Mouse (Mus musculus) forebrain, embryonic 14.5 days (tissue): Measurements from ENCODE around the gene Ptrh1. TPM values are rescaled to one million over a fixed set of nuclear protein-coding genes. Genes with fewer than 3 reads are reported as not detected.
A peak's percentile ranks its signal among the peaks of the same experiment; 100 is the strongest.

Experiments used
- ATAC-seq: fragments of 200-750 bp; cut with Nextera tagmentation; 2 replicates; pipeline ENCODE4 v1.8.0; 2017; ENCODE audit warnings: mild to moderate bottlenecking, moderate library complexity
- DNase-seq: peaks from one replicate; pipeline ENCODE4 v3.0.0-alpha.2; 2015; ENCODE audit warnings: low spot score
- H3K27ac ChIP-seq: fragments of 300-500 bp; sonication (generic); 2 replicates; pipeline ENCODE4 v1.5.1; 2014; ENCODE audit warnings: low read depth, mild to moderate bottlenecking, control low read depth, low read length, moderate library complexity
- H3K27me3 ChIP-seq: fragments of 300-500 bp; sonication (generic); replicated peaks from 2 replicates; pipeline ENCODE4 v1.6.1; 2014; ENCODE audit warnings: low read length, control low read depth, mixed read lengths; ENCODE audit not compliant: control insufficient read depth, insufficient read depth
- H3K36me3 ChIP-seq: fragments of 300-500 bp; sonication (generic); 2 replicates; pipeline ENCODE4 v1.6.1; 2014; ENCODE audit warnings: low read length, control low read depth; ENCODE audit not compliant: control insufficient read depth, insufficient read depth
- H3K4me1 ChIP-seq: fragments of 300-500 bp; sonication (generic); 2 replicates; pipeline ENCODE4 v1.6.1; 2014; ENCODE audit warnings: antibody characterized with exemption, low read length, control low read depth; ENCODE audit not compliant: control insufficient read depth, insufficient read depth
- H3K4me2 ChIP-seq: fragments of 300-500 bp; sonication (generic); 2 replicates; pipeline ENCODE4 v1.6.1; 2014; ENCODE audit warnings: mild to moderate bottlenecking, control low read depth, low read length
- H3K4me3 ChIP-seq: fragments of 300-500 bp; sonication (generic); 2 replicates; pipeline ENCODE4 v1.5.1; 2014; ENCODE audit warnings: low read depth, low read length, control low read depth
- H3K9ac ChIP-seq: fragments of 300-500 bp; sonication (generic); 2 replicates; pipeline ENCODE4 v1.6.1; 2014; ENCODE audit warnings: mild to moderate bottlenecking, low read length, control low read depth, moderate library complexity
- H3K9me3 ChIP-seq: fragments of 300-500 bp; sonication (generic); replicated peaks from 2 replicates; pipeline ENCODE4 v1.6.1; 2016; ENCODE audit warnings: low read length, control low read depth, mixed read lengths; ENCODE audit not compliant: control insufficient read depth
- WGBS: fragments of 180-500 bp; shearing (Covaris S2); extraction: QIAGEN DNeasy Blood & Tissue Kit; methylation state at CpG from one replicate; pipeline ENCODE4 v1.1.7; 2014; 5-methylcytosine and 5-hydroxymethylcytosine counted together
- polyA plus RNA-seq: library from polyadenylated mRNA; unstranded; fragments of >200 nt; fragmentation: Nextera tagmentation; extraction: Ambion mirVana; gene quantifications from 2 replicates; pipeline ENCODE4 v1.2.1, GENCODE M21; 2014

Ptrh1 gene
- 4.7 and 5.1 TPM in 2 replicates for polyA plus RNA-seq

- DNase-seq (peak; percentile 98), ATAC-seq (peak; percentile 99)
- H3K36me3 ChIP-seq, result no peaks in the 10 kb centered on the region
- 1% methylated on average over 46 of the region's 46 CpGs for WGBS
- no peaks in the 10 kb centered on the region for H3K27me3 ChIP-seq
- no peak within 1 kb of the TSS for H3K27ac ChIP-seq
- peaks cover 5% of the 10 kb centered on the region for H3K4me1 ChIP-seq
- H3K9ac ChIP-seq, result peak within 1 kb of the TSS; percentile 57
- peak within 1 kb of the TSS; percentile 71 for H3K4me2 ChIP-seq
- no peaks in the 10 kb centered on the region for H3K9me3 ChIP-seq
- H3K4me3 ChIP-seq, result peak within 1 kb of the TSS; percentile 48
Measured at GRCm38 (mm10) chr2:32775359-32776074, at the start of gene Ptrh1, which contains the start of gene Ttc16. TSS of gene Ptrh1 (plus strand) at chr2:32775786. TSS of gene Ttc16 (minus strand) at chr2:32775633.

DNA sequence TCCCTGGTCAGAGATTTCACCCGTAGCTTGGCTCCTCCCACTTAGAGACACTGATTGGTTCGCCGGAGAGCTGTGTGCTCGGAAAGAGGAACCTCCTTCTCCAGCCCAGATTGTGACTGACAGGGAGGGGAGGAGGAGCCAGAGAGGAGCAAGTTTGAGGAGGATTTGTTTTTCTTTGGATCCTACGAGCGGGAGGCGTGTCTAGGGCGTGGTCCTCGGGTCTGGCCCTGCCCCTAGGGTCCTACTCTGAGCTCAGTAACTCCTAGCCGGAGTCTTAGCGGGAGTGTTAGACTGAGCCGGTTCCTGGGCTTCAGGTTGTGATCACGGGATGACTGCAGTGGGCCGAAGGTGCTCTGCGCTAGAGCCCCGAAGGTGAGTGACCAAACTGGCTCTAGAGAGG, 48.2 kb upstream of the Ptrh1 start:
- Histone ChIP-seq H3K36me3 (no peaks in the 10 kb centered on the region), H3K9ac (peak overlapping the region; percentile 40; the same call in 1 of the 2 replicates), H3K27ac (no peak overlapping the region), H3K4me2 (peak overlapping the region; percentile 44), H3K4me1 (no peaks in the 10 kb centered on the region), H3K9me3 (no peaks in the 10 kb centered on the region), H3K4me3 (peak overlapping the region; percentile 25), H3K27me3 (no peaks in the 10 kb centered on the region)
- peak; percentile 97 for DNase-seq
- peak; percentile 99 for ATAC-seq
- WGBS, result under 1% methylated on average over 16 of the region's 16 CpGs

DNA sequence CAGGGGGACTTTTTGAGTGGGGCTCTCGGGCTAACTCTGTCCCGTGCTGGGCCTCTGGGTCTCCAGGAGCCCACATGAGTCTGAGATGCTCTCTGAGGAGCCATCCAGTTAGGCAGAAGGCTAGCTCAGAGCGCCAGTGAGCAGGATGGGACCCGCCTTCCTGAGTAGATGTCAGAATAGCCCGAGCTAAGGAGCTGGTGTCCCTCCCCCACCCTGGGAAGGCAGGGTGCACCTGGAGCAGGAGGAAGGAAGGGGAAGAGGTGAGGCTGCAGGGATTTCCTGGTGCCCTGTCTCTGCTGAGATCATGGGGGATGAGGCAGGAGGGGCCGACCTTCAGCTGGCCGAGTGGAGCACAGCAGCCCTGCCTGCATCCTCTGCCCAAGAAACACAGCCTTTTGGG, 47.1 kb upstream of the Ptrh1 start:
- no peak overlapping the region for H3K4me3 ChIP-seq
- no peak overlapping the region for H3K27ac ChIP-seq
- no peak overlapping the region for H3K4me2 ChIP-seq
- H3K27me3 ChIP-seq, result no peaks in the 10 kb centered on the region
- WGBS, result 59% methylated on average over 7 of the region's 7 CpGs
- no peak for DNase-seq
- no peaks in the 10 kb centered on the region for H3K4me1 ChIP-seq
- H3K9me3 ChIP-seq, result no peaks in the 10 kb centered on the region
- no peaks in the 10 kb centered on the region for H3K36me3 ChIP-seq
- no peak for ATAC-seq
- no peak overlapping the region for H3K9ac ChIP-seq

DNA sequence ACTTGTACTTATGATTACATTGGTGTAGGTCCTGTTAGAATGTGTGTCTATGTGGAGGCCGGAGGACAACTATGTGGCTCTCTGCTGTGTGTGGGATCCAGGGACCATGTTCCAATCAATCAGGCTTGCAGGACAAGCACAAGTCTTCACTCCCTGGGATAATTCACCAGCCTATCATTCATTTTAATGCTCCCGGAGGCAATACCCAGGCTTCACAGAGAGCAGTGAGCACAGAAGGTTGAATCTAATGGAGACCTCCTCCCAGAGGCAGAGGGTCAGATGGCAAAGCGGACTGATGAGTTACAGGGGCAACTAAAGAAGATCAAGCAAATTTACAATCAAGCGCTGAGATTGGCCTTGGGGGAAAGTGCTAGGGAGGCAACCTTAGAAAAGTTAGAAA, 46.0 kb upstream of the Ptrh1 start:
- Histone ChIP-seq H3K4me1 (no peaks in the 10 kb centered on the region), H3K9ac (no peak overlapping the region), H3K27me3 (no peaks in the 10 kb centered on the region), H3K36me3 (no peaks in the 10 kb centered on the region), H3K4me2 (no peak overlapping the region), H3K9me3 (no peaks in the 10 kb centered on the region), H3K27ac (no peak overlapping the region), H3K4me3 (no peak overlapping the region)
- 83% methylated on average over 4 of the region's 4 CpGs for WGBS
- ATAC-seq (no peak), DNase-seq (no peak)

DNA sequence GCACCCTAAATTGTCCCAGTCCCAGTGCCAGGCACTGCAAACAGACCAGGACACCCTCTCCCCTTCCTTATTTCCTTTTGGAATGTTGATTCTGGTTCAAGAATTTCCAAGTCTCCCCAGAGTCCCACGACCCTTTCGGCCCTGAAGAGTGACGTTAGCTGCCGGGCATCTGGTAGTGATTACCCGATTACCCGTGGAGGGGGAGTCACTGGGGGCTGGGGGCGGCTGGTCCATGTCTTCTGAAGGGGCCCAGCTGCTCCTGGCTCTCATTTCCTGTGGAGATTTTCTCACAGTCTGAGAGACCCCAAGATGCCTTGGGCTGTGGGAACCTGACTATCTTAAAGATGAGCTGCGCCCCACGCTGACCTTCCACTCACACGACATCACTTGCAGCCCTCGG, 44.7 kb upstream of the Ptrh1 start:
- ATAC-seq (no peak), DNase-seq (no peak)
- H3K9ac ChIP-seq, result no peak overlapping the region
- H3K27me3 ChIP-seq, result no peaks in the 10 kb centered on the region
- 66% methylated on average over 11 of the region's 11 CpGs for WGBS
- H3K4me2 ChIP-seq, result no peak overlapping the region
- no peak overlapping the region for H3K4me3 ChIP-seq
- H3K36me3 ChIP-seq, result no peaks in the 10 kb centered on the region
- H3K4me1 ChIP-seq, result no peaks in the 10 kb centered on the region
- no peaks in the 10 kb centered on the region for H3K9me3 ChIP-seq
- H3K27ac ChIP-seq, result no peak overlapping the region

DNA sequence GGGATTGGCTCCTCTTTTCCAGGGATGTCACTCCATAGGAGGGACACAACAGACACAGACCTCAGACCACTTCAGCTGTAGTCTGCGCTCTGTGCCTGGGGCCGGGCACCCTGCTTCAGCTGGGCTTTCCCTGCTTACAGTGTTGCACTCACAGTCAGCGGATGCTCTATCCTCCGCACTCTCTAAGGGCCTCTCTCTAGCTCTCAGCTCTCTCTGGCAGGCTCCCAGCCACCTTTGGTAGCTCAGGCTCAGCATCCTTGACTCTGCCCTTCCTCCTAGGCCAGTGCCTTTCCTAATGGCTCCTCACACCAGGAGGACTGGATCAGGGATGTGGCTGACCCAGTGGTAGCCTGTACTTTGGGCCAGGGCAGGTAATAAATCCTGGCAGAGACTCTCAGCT, 43.7 kb upstream of the Ptrh1 start:
- 76% methylated on average over 4 of the region's 4 CpGs for WGBS
- ATAC-seq, result no peak

DNA sequence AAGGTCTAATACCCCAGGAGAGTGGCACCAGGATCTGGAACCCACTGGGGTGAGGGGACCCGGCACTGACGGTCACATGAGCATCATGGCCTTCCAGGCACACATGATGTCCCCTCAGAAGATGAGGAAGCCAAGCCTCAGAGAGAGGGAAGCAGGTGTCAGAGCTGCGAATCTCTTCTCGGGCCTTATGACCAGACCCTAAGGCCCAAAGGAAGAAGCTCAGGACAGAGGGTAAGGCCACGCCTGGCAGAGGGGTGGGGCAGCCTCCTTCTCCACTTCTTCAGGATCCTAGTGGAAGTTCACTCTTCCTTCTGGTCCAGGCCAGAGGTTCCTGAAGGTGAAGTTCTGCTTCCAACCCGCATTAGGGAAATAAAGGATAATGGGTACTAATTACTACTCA, 42.9 kb upstream of the Ptrh1 start:
- Histone ChIP-seq H3K4me2 (no peak overlapping the region), H3K4me3 (no peak overlapping the region), H3K27ac (no peak overlapping the region), H3K9ac (no peak overlapping the region), H3K4me1 (no peaks in the 10 kb centered on the region), H3K36me3 (no peaks in the 10 kb centered on the region), H3K27me3 (no peaks in the 10 kb centered on the region), H3K9me3 (no peaks in the 10 kb centered on the region)
- DNase-seq (no peak), ATAC-seq (no peak)
- WGBS, result 64% methylated on average over 6 of the region's 6 CpGs

More for the DNA sequence above, 43.7 kb upstream of the Ptrh1 start:
- DNase-seq, result no peak
- no peak overlapping the region for H3K4me2 ChIP-seq
- no peaks in the 10 kb centered on the region for H3K4me1 ChIP-seq
- no peaks in the 10 kb centered on the region for H3K36me3 ChIP-seq
- H3K27me3 ChIP-seq, result no peaks in the 10 kb centered on the region
- no peaks in the 10 kb centered on the region for H3K9me3 ChIP-seq
- H3K27ac ChIP-seq, result no peak overlapping the region
- no peak overlapping the region for H3K9ac ChIP-seq
- no peak overlapping the region for H3K4me3 ChIP-seq

DNA sequence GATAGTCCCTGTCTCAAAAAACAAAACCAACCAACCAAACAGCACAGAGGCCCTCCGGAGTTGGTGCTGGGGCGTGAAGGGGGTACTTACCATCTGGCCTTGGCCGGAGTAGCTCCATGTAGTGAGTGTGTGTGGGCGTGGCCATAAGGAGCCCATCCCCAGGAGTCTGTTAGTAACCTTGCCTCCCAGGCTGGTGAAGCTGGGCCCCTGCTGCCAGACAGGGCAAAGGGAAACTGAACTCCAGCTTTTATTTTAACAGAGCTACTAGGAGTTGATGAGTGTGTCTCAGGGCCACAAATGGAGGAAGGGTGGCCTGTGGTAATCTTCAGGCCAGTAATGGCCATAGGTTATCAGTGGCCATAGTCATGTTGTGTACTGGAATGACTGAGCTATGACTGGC, 41.1 kb upstream of the Ptrh1 start:
- Histone ChIP-seq H3K4me1 (no peaks in the 10 kb centered on the region), H3K36me3 (no peaks in the 10 kb centered on the region), H3K4me2 (no peak overlapping the region), H3K4me3 (no peak overlapping the region), H3K27ac (no peak overlapping the region), H3K9me3 (no peaks in the 10 kb centered on the region), H3K27me3 (no peaks in the 10 kb centered on the region), H3K9ac (no peak overlapping the region)
- 38% methylated on average over 4 of the region's 4 CpGs for WGBS
- DNase-seq, result no peak
- ATAC-seq, result no peak

DNA sequence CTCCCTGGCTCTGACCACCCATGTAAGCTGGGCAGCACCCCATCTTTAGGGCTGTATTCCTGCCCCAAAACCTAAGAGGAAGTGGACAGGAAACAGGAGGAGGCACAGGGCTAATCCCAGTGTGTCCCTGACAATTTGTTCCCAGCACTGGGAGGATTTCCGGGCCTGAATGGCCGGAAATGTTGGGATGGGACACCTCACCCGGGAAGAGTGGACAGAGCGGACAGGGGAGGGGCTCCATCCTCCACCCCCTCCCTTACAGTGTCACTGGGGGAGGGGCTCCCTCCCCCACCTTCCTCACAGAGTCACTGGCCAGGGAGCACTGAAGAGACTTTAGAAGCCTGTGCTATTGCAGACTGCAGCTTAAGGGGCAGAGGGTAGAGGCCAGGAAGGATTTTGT, 40.7 kb upstream of the Ptrh1 start:
- H3K27ac ChIP-seq, result no peak overlapping the region; the same call in 1 of the 2 replicates
- no peaks in the 10 kb centered on the region for H3K27me3 ChIP-seq

More for the DNA sequence above, 40.7 kb upstream of the Ptrh1 start:
- Histone ChIP-seq H3K4me2 (no peak overlapping the region), H3K4me1 (no peaks in the 10 kb centered on the region), H3K9ac (no peak overlapping the region), H3K4me3 (no peak overlapping the region), H3K9me3 (no peaks in the 10 kb centered on the region), H3K36me3 (no peaks in the 10 kb centered on the region)
- DNase-seq (no peak), ATAC-seq (no peak)
- 58% methylated on average over 4 of the region's 4 CpGs for WGBS
